Mouse (Mus musculus) frontal cortex, postnatal 36 days (tissue): ENCODE measurements around the gene Enpp1.

Source experiments
- DNase-seq, 2 experiments: peaks; one replicate each; pipeline ENCODE4 v3.0.0; 2022; ENCODE audit warnings: low spot score in 2 of 2

Gene Enpp1

GRCm38 (mm10) chr10:24711480-24712366, at the start of gene Enpp1:
Gene Enpp1 (minus strand): TSS chr10:24712159.
- DNase-seq, result peak; percentile 4 to 16

- no peak for DNase-seq
These were observed 46.5 kb upstream of the Enpp1 start for GRCm38 (mm10) chr10:24758326-24758915.

DNA sequence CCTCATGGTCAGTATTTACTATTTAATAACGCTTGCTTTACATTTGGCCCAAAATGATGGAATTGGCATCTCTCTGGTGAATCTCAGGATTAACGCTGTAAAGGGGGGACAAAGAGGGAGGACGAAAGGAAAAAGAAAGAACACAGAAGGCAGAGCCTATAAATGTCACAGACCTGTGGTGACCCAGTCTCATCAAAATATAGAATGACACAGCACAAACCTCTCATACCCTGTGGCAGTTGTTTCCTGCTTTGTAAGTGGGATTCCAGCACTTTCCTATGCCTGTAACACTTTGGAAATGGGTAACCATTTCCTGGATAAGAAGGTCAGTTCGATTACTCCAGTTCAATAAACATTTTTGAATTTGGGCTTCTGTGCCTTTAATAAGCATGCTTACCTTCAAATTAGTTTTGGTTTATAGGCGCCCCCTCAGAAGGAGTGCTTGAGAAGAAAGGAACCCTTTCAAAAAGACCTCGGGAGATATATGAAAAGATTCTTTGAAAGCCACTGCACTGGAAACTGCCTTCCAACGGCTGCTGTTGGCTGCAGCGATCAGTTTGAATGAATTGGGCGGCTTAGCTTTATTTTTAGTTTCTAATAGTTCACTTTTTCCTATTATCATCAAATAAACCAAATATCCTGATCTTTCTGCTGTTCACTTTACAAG, 43.0 kb upstream of the Enpp1 start:
- no peak for DNase-seq

DNA sequence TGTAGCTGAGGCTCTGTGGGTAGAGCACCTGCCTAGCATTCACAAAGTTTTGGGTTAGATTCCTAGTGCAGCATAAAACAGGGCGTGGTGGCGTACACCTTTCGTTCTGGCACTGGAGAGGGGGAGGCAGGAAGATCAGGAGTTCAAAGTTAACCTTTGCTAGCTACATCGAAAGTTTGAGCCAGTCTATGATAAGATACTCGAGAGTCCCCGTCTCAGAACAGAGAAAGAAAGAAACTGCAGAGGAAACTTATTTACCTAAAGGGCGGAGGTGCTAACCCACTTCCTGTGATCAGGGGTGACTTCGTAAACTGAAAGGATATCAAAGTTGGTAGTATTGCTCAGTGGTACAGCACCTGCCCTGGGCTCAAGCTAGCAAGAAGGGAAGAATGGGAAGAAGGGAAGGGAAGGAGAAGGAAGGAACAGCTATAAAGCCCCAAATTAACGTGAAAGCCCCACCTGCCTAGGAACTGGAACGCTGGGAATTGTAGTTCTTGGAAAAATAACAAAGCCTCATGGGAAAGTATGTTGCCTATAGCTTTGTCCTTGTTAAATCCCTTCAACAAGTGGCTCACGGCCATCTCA, 42.4 kb upstream of the Enpp1 start:
- no peak for DNase-seq

DNA sequence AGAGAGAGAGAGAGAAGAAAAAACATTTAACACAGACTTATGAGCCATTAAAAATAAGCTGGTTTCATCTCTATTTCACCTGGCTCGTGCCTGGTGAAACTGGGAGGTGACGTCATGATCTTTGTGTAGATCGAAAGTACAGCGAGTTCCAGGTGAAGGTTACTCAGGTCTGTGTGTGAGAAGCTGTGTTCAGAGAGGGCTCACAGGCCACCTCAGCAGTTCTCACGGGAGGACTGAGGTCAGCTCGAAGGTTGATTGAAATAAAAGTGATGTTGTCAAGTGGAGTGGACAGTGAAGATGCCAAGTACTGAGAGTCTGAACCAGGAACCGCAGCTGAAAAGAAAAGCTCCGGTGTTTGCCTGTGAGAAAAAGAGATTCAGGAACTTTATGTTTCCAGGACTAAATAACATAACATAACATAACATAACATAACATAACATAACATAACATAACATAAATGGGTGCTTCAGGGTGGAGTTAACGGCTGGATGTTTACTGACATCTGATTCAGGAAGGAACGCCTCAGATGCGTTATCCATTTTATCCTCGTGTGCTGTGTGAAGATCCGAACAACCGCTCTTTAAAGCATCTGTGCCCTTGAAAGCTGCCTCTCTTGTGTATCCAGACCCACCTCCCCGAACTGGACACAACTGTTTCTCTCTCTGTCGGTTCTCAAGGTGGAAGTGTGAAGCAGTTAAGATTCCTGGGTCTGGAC, 41.7 kb upstream of the Enpp1 start:
- DNase-seq, result no peak

- no peak for DNase-seq
These were observed 31.1 kb upstream of the Enpp1 start for GRCm38 (mm10) chr10:24742950-24743487.

DNA sequence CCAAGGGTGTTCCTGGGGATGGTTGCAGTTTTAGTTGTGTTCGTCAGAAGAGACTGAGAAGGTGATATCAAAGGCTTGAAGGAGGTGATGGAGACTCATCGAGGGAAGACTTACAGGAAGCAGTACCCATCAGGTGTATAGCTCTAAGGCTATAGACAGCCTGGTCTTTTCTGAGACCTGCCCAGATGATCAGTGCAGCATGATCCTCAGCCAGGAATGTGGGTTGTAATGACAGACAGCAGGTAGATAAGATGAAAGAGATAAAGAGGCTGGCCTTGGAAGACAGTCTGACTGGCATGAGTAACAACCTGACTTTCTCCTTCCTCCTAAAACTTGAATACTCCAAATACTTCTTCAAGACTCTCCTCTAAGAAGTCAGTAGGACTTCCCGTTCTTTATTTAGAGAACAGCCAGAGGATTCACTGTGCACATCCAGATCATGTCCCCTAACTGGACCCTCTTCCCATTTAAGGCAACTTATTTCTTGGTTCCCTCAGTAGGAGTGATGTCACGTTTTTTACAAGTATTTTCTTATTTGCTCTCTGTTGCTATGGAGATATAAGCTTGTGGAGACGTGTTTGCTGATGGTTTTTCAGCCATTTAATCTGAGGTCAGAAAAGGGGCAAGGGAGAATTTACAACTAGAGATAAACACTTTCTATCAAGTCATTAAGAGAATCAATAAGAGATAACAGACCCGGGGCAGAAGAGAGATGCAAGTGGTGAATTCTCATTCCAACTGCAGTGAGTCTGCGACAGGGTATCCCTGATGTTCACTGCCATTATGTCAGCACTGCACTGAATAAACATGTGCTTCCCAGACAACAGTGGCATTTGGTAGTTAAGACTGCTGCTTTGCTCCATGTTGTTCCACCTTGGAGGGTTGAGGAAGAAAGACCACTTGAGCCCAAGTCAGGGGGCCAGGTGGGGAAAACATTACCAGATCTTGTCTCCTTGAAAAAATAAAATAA, 29.6 kb upstream of the Enpp1 start:
- DNase-seq, result no peak

DNA sequence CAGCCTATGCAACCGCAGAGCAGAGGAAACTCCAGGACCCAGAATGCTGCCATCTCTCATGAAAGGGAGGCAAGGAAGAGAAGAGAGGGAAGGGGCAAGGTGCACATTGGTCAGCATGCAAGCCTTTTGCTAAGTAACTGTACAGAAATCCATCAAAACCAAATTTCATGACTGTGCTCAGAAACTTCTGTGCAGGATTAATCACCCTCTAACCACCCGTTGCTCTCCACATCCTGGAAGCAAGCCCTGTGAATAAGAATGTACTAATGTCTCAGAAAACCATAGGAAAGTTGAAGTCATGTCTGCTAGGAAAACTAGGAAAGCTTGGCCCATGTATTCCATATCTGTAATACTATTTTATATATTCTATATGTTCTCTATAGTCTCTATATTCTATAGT, 27.2 kb upstream of the Enpp1 start:
- no peak for DNase-seq

GRCm38 (mm10) chr10:24738456-24738855, 26.5 kb upstream of the Enpp1 start:
- DNase-seq, result no peak

- no peak for DNase-seq
These were observed 23.2 kb upstream of the Enpp1 start for GRCm38 (mm10) chr10:24735027-24735777.

GRCm38 (mm10) chr10:24727478-24727877, 15.5 kb upstream of the Enpp1 start:
- no peak for DNase-seq

DNA sequence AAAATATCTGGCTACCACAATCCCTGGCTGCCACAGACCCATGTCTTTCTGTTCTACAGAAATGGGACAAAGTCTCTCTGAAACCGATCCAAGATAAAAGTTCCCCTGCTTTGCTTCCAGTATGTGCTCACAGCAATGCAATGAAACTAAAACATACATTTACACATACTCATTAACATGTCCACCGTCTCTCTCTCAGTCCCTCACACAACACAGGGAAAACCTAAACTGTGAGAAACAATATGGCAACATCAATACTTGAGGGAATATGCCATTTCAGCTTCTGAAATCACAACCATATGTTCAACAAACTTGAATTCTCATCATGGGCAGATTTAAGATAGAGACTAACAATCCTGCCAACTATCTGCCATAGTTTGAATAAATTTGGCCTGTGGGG, 13.2 kb upstream of the Enpp1 start:
- DNase-seq, result no peak

DNA sequence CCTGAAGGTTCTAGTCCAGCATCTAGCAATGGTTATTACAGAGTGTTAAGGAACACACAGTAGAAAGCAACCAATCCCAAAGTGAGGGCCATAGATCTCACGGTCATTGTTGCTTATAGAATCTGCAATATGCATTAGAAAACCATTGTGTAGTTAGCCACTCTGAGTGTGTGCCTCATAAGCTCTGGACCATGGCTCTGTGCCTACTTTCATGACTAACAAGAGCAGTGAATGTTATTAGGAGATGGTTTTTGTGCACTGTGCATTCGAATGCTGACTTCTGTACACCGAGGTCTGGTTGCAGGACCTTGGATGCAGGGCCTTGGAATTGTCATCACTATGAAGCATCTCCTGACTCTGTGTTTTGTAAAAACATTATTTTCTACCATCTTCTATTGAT, 9.9 kb upstream of the Enpp1 start:
- no peak for DNase-seq

DNA sequence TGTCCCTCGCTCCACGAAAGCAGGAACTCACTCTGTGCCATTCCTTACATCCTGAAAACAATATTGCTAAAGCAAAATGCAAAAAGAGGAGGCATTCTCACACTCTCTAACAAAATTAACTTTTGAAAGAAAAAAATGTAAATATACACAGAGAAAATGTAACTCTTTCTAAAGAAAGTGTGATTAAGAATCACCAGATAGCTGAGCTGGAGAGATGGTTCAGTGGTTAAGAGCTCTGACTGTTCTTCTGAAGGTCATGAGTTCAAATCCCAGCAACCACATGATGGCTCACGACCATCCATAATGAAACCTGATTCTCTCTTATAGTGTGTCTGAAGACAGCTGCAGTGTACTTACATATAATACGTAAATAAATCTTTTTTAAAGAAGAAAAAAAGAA, 7.4 kb upstream of the Enpp1 start:
- DNase-seq, result no peak

DNA sequence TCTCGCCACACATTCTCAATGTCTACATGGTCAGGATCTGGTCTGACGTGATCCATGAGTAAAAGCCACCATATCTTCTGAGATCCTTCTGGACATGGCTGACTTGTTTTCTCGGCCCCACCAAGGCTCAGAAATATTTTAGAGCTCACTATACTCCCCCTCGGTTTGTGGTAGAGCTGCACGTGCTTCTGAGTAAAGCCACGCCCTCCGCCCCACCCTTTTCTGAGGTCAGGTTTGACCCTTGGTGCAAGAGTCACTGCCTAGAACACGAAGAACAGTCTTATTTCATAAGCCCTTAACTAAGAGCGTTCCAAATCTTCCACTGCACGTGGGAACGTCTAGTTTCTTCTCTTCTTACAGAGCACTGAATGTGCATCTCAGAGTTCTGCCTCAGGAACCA, 6.8 kb upstream of the Enpp1 start:
- DNase-seq, result no peak

- DNase-seq, result no peak
These were observed 6.1 kb upstream of the Enpp1 start for GRCm38 (mm10) chr10:24718058-24718457.

- no peak for DNase-seq
These were observed 4.3 kb upstream of the Enpp1 start for GRCm38 (mm10) chr10:24716232-24716631.

DNA sequence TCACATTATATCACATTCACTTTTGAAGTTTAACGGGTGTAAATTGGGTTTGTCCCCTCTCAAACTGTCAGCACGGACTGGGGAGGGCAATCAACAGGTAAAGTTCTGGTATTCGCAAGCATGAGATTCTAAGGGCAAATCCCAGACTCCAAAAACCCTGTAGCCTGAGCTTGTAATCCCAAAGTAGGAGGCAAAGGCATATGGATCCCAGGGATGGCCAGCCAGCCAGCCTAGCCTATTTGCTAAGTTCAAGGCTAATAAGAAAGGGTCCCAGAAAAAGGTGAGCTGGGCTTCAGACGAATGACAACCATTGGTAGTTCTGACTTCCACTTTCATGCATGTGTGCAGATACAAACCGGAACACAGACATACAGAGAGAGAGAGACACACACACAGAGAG, 942 bp upstream of the Enpp1 start:
- no peak for DNase-seq

DNA sequence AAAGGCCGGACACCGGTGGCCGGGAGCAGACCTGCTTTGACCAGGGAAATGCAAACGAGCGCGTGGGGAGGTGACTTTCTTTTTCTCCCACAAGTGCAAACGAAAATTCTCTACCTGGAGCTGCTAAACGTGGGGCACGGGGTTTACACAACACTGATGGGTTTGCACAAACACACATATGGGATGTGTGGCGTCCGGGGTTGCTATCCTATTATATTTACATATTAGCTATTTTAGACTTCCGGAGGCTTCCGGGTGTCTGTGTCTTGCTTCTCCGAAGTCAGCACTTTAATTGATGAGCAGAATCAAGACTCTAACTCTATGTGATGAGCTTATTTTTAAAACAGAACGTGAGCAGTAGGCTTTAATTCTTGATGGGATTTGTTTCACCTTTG, 405 bp upstream of the Enpp1 start:
- DNase-seq, result no peak

GRCm38 (mm10) chr10:24711071-24711470, 888 bp downstream of the Enpp1 start:
- DNase-seq, result no peak
